Mouse (Mus musculus): ENCODE results near the gene Pip4k2c.
"Not testable (repeated sequence)": the region's sequence is repeated elsewhere in the genome, so short reads cannot be mapped to it uniquely, and the experiment has no call there.

The Pip4k2c gene

DNA sequence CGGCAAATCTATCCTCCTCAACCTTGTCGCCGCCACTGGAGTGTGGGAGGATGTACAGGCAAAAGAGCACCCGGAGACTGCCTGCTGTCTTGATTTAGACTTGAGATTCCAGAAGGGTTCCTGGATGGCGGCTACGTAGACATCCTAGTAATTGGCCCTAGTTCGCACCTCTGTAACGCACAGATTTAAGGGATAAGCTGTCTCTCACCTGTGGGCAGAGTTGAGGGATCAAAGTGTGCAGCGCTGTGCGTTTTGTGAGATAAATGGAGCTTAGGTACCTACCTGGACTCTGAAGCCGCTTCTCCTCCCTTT is 45.0 kb downstream of the Pip4k2c start:
- DNase-seq: no peak

DNA sequence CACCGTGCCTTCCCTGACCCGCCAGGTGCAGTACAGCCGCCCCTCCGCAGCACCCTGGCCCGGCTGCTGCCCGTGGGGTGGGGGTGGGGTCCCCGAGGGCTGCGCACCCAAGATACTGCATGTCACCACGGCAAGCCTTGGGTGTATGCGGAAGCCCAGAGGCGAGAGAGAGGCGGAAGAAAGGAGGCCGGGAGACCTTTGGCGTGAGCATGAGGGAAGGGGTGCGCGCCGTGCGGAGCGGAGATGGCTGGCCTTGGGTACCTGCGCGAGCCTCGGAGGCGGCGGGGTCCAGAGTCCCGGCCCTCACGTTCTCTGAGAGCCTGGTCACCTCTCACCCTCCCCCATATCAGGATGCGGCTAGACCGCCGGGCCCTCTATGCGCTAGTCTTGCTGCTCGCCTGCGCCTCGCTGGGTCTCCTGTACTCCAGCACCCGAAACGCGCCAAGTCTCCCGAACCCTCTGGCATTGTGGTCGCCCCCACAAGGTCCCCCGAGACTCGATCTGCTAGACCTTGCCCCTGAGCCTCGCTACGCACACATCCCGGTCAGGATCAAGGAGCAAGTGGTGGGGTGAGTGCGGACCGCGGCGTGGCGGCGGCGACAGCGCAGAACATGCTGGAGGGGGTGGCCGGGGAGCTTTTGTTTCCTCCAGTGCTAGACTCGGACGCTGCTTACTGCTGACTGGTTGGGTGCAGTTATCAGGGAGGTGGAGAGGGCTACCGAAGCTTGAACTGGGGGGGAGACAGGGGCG is 45.6 kb downstream of the Pip4k2c start:
- DNase-seq: peak; percentile 57

DNA sequence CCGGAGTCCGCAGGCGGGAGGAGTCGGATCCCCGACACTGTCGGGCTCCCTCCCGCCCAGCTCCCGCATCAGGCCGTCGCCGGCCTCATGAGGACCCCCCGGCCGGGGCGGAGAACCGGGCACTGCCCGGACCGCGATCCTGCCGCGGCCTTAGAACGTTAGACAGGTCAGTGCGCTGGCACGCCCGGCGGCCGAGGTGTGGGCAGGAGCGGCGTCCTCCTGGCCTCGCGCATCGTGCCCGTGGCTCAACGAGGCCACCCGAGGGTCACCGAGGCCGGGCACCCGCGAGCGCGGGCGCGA is 46.1 kb downstream of the Pip4k2c start:
- DNase-seq: no peak

DNA sequence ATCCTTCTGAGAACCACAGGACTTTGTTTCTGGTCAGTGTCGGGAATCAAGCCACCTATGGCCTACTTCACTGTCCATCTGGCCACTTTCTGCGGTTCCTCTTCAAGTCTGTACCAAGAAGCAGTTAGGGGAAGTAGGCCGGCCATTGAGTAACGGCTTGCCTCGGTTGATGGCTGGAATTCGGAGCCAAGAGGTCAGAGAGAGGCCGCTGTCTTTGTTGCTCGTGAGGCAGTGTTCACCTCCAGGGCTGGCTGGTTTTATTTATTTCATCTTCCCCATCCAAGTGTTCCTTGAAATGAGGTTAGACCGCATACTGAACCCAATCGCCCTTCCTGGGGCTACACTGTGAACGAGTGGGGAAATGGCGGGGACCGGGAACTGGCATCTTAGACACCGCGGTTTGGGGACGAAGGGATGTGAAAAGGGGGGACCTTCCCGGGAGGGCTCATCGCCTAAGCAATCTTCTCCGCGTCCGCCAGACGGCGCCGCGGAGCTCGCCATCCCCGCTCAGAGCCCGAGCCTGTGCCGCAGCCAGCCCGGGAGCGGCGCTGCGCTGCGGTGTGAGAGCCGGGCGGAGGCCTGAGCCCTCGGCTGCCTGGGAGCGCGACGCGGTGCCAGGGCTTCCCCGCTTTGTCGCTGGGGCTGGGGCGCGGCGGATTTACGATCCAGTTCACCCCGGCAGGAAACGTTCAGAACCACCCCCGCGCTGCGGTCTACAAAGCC is 46.6 kb downstream of the Pip4k2c start, which contains the start of gene B4galnt1:
Gene B4galnt1, plus strand, starts transcription at position 595 of the 723 bp plus-strand sequence.
- DNase-seq: peak; percentile 77

DNA sequence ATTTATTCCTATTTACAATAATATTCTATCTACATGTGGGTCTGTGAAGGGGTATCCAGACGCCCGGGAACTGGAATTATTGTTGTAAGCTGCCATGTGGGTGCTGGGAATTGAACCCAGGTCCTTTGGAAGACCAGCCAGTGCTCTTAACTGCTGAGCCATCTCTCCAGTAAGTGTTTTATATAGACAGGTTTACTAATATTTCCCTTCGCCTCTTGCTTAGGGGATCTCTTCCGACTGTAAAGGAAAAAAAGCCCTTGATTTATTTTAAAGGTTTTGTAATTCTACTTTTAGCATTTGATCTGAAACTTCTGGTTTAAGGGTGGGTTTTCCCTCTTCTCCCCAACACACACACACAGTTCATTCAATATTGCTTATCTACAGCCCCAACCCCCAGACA is 47.2 kb downstream of the Pip4k2c start:
- no peak for DNase-seq

DNA sequence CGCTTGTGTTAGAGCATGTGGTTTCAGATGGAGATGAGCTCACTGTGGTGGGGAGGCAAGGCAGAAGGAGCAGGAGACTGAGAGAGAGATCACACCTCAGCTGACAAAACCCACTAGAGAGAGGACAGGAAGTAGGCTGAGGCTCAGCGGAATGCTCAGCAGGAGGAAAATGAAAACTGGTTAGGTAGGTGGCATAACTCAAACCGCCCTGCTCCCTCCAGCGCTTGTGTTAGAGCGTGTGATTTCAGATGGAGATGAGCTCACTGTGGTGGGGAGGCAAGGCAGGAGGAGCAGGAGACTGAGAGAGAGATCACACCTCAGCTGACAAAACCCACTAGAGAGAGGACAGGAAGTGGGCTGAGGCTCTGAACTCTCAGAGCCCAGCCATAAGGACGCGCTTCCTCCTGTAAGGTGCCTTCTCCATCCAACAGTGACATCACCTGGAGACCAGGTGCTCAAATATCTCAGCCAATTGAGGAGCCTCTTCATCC is 48.6 kb downstream of the Pip4k2c start:
- not testable (repeated sequence) for DNase-seq

DNA sequence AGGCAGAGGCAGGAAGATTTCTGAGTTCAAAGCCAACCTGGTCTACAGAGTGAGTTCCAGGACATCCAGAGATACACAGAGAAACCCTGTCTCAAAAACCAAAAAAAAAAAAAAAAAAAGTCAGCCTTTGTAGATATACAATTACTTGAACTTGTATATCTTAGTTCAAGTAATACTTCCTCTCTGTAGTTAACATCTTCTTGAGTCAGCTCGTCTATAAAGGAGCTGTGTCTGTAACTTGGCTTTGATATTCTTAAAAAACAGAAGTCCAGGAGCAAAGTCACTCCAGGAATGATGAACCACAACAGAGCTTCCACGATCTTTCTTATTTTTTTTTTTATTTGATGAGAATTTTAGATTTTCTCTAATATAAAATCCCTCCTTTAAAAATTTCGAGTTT is 50.7 kb downstream of the Pip4k2c start:
- no peak for DNase-seq

DNA sequence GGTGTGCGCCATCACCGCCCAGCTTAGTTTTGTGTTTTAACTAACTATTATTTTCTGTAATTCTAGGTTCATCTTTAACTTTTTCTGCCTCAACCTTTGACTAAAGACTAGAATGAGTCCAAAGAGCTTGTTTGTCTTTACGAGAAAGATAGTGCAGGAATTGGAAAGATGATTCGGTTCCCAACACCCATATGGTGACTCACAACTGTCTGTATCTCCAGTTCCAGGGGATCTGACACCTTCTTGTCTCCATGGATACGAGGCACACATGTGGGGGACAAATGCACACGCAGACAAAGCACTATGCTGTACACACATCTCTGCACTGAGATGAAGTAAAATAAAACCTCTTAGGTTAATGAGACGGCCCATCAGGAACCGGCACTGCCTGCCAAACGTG is 51.3 kb downstream of the Pip4k2c start:
- DNase-seq: no peak

DNA sequence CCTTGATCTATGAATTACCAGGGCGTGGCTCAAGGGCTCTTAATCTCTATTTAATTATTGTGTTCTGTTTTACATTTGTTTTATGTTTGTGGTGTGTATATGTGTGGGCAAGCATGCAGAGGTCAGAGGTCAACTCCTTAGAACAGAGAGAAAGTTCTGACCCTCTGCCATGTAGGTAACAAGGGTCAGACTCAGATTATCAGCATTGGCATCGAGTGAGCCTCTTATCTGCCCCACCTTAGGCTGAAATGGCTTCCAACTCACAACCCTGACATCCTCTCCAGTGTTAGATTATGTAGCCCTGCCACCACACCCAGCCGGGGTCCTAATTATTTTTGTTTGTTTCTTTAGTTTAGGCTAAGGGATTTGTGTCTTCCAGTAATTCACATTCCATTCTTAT is 52.9 kb downstream of the Pip4k2c start:
- no peak for DNase-seq

DNA sequence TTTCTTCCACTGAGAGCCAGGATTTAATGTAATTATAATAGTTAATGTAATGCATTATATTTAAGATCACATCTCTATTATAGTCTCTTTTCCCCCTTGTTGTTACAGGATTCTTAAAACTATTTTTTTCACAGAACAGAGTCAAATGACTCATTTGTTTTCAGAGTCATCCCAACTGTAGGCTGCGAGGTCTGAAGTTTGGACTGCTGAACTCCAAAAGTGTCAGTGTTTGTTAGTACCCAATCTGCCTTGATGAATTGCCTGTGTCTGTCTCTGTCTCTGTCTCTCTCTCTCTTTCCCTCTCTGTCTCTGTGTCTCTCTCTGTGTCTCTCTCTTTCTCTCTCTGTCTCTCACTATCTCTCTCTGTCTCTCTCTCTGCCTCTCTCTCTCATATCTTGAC is 54.9 kb downstream of the Pip4k2c start:
- DNase-seq: no peak

DNA sequence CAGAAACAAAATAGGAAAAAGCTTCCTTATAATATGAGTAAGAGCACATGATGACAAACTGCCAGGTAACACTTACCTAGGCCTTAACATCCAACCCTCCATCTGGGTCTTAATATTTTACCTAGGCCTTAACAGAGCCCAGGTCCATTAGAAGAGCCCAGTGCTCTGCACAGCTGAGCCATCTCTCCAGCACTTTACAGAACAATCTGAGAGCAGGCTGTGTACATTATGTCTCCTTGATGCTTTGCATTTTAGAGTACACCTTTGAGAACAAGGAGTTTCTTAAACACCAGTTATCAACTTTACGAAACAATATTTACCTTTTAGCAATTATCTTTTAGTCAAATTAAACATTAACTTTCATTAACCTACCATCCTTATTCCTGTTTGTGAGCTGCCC is 55.3 kb downstream of the Pip4k2c start:
- no peak for DNase-seq

DNA sequence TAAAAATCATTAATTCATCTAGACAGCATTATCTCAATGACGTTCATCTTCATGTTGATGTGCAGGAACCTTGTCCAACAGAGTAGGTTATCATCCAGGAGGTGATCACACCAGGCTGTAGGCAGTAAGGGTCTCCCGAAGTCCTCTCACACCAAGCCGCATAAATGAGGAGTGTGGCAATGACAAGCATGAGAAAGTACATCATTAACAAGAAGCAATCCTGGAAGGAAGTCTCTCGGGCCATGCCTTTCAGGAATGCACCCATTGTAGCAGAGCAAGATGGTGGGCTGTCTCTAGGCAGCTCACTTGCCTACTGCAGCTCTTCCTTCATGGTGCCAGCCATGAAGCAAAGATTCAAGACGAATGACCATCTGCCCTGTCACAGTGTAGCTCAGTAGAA is 56.7 kb downstream of the Pip4k2c start:
- no peak for DNase-seq

DNA sequence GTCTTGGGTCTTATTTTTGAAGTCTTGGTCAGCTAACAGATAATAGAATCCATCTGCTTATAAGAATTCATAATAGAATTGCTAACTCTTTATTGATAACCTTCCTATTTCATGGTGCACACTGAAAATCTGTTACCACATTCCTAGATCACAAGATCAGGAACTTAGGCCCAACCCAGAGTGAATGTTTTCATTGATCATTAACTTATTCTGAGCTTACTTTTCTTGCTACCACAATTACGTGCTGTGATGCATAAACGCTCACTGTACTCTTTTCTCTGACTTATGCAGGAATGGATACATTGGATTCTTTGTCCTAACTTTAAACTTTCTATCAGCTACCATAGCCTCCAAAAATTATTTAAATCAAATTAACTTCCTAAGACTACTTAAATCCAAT is 57.1 kb downstream of the Pip4k2c start:
- DNase-seq: no peak

DNA sequence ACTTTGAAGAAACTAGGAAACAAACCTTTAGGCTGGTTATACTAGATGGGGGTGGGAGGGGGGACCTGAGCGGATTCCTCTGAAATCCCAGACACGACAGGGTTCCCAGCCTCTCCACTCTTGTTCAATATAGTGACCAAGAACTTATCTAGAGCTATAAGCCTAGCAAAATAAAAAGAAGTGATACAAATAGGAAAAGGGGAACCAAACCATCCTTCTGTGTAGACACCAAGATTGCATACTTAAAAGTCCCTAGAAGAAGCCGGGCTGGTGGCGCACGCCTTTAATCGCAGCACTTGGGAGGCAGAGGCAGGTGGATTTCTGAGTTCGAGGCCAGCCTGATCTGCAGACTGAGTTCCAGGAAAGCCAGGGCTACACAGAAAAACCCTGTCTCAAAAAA is 58.1 kb downstream of the Pip4k2c start:
- no peak for DNase-seq

DNA sequence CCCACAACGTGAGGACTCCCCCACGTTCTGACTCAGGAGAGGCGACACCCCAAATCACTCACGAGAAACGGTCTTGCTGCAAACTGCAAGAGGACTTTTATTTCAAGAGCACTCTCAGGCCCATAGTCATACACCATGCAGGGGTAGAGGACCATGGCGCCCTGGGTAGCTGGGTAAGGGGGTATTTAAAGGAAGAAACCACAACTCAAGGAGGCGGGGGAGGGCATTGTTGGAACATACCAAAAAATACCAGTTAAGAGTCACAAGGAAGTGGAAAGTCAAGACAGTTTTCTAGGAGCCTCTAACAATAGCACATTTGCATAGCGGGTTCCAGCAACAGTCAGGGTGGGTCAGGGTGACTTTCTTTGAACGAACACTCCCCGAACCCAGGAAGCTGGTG is 58.8 kb downstream of the Pip4k2c start:
- DNase-seq: not testable (repeated sequence)

DNA sequence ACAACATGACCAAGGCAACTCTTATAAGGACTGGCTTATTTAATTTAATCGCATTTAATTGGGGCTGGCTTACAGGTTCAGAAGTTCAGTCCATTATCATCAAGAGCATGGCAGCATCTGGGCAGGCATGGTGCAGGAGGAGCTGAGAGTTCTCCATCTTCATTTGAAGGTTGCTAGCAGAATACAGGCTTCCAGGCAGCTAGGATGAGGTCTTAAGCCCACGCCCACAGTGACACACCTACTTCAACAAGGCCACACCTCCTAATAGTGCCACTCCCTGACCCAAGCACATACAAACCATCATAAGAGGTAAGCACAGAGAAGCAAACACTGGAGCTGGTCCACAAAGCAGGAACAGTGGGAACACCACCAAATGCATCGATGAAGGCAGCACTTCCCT is 60.2 kb downstream of the Pip4k2c start:
- not testable (repeated sequence) for DNase-seq

DNA sequence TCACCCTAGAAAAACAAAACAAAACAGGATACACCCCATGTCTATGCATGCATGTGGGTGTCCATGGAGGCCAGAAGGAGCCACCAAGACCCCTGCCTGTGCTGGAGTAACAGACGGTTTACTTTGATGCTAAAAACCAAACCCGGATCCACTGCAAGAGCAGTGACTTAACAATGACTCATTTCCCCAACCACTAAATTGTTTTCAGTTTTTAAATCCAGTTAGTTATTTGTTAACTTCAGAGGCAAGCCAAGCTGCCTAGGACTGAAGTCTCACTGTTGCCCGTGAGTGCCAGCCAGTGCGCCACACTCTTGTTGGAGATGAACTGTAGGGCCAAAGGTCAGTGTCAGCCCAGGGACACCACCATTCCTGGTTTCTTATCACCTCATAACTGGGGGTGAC is 60.9 kb downstream of the Pip4k2c start:
- no peak for DNase-seq

DNA sequence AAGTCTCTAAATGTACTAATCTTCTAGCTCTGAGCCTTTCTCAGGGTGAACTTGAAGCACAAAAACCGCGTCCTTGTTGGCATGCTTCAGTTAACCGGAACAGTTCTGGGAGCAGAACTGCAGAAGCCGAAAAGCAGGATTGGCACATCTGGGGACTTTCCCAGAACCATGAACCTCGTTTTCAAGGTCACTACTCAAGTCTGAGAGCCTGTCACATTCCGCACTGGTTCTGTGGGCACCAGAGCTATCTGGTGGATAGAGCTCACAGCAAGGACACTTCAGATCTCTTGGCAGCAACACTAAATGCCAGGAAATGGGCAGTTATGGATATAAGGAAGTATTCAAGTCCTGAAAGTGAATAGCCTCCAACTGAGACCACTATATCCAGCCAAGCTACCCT is 64.2 kb downstream of the Pip4k2c start:
- DNase-seq: no peak
